Mouse (Mus musculus) spleen, adult 2 months (tissue): Measurements from ENCODE around the gene Stkld1. TPM values are rescaled to one million over a fixed set of nuclear protein-coding genes. Genes with fewer than 3 reads are reported as not detected.

Source experiments
- DNase-seq, 2 experiments: peaks; one replicate each; pipeline versions ENCODE4 v3.0.0 to v3.0.0-alpha.2; 2012 to 2021; ENCODE audit warnings: low spot score in 2 of 2, low read depth in 1 of 2
- H3K27ac ChIP-seq: fragments of 200-500 bp; 2 replicates; pipeline ENCODE4 v1.5.1; 2012; ENCODE audit warnings: low read length, inconsistent platforms; ENCODE audit not compliant: insufficient read depth
- H3K27me3 ChIP-seq: fragments of 200-500 bp; 2 replicates; pipeline ENCODE4 v1.6.1; 2012; ENCODE audit warnings: mild to moderate bottlenecking, moderate library complexity, low read length, inconsistent platforms; ENCODE audit not compliant: control insufficient read depth, insufficient read depth
- H3K36me3 ChIP-seq: fragments of 200-500 bp; 2 replicates; pipeline ENCODE4 v1.6.1; 2012; ENCODE audit warnings: mild to moderate bottlenecking, low read length, inconsistent platforms; ENCODE audit not compliant: control insufficient read depth, insufficient read depth
- H3K4me1 ChIP-seq: fragments of 200-500 bp; 2 replicates; pipeline ENCODE4 v1.6.1; 2011; ENCODE audit warnings: inconsistent platforms; ENCODE audit not compliant: control insufficient read depth, insufficient read depth, insufficient read length
- H3K4me3 ChIP-seq: fragments of 200-500 bp; 2 replicates; pipeline ENCODE4 v1.5.1; 2011; ENCODE audit warnings: mild to moderate bottlenecking, inconsistent platforms; ENCODE audit not compliant: insufficient read depth, insufficient read length; ENCODE audit errors: extremely low read depth
- CTCF ChIP-seq: fragments of 200-500 bp; IDR thresholded peaks from 2 replicates; pipeline ENCODE4 v1.5.1; 2011; ENCODE audit warnings: mild to moderate bottlenecking, inconsistent platforms; ENCODE audit not compliant: insufficient read depth, insufficient read length, insufficient replicate concordance; ENCODE audit errors: extremely low read depth
- POLR2A ChIP-seq: fragments of 200-500 bp; IDR thresholded peaks from 2 replicates; pipeline ENCODE4 v1.6.1; 2011; ENCODE audit warnings: low read depth, low read length, inconsistent platforms
- WGBS: fragments of 180-500 bp; shearing (Covaris S2); methylation state at CpG from one replicate; pipeline ENCODE4 v1.1.7; 2018; 5-methylcytosine and 5-hydroxymethylcytosine counted together
- polyA plus RNA-seq: library from polyadenylated mRNA; depleted of rRNA; stranded (reverse); fragments of >200 nt; gene quantifications from 2 replicates; pipeline ENCODE4 v1.2.3, GENCODE M21; 2012

Stkld1 gene
- polyA plus RNA-seq, 1 experiment, result 0.22 TPM

GRCm38 (mm10) chr2:26910124-26910993 lies 23.5 kb upstream of the Stkld1 start, which contains the start of the genes Med22 and Rpl7a:
Med22 (minus strand) TSS chr2:26910677.
Rpl7a (plus strand) TSS chr2:26910764.
- Histone ChIP-seq H3K36me3 (peaks cover 21% of the 10 kb centered on the region), H3K27me3 (no peaks in the 10 kb centered on the region), H3K27ac (peak within 1 kb of the TSS; percentile 84), H3K4me1 (peaks cover 6% of the 10 kb centered on the region; the same call in 1 of the 2 replicates), H3K4me3 (peak within 1 kb of the TSS; percentile 77)
- WGBS, result under 1% methylated on average over 74 of the region's 74 CpGs
- TF ChIP-seq CTCF (no peak), POLR2A (peak; percentile 74)
- DNase-seq, result peak; percentile 97 to 99

GRCm38 (mm10) chr2:26910994-26911765 lies 22.7 kb upstream of the Stkld1 start:
- Histone ChIP-seq H3K27ac (peak overlapping the region; percentile 84), H3K4me3 (peak overlapping the region; percentile 77), H3K4me1 (peaks cover 9% of the 10 kb centered on the region; the same call in 1 of the 2 replicates), H3K36me3 (peaks cover 21% of the 10 kb centered on the region), H3K27me3 (no peaks in the 10 kb centered on the region)
- WGBS, result 1% methylated on average over 37 of the region's 37 CpGs
- DNase-seq, result peak in 1 of 2 experiments; percentile 41
- TF ChIP-seq CTCF (no peak), POLR2A (no peak)

- H3K27ac ChIP-seq, result no peak overlapping the region
- TF ChIP-seq POLR2A (no peak), CTCF (no peak)
- H3K4me3 ChIP-seq, result no peak overlapping the region
- peaks cover 13% of the 10 kb centered on the region; the same call in 1 of the 2 replicates for H3K4me1 ChIP-seq
- peaks cover 21% of the 10 kb centered on the region for H3K36me3 ChIP-seq
- WGBS, result 71% methylated on average over 5 of the region's 5 CpGs
- H3K27me3 ChIP-seq, result no peaks in the 10 kb centered on the region
- no peak for DNase-seq
Measured at GRCm38 (mm10) chr2:26912253-26912770, 21.5 kb upstream of the Stkld1 start.

- 84% methylated on average over 17 of the region's 17 CpGs for WGBS
- TF ChIP-seq POLR2A, result no peak
- no peak for TF ChIP-seq CTCF
- Histone ChIP-seq H3K4me1 (peaks cover 15% of the 10 kb centered on the region; the same call in 1 of the 2 replicates), H3K4me3 (no peak overlapping the region), H3K27me3 (no peaks in the 10 kb centered on the region), H3K36me3 (peaks cover 17% of the 10 kb centered on the region), H3K27ac (no peak overlapping the region)
- DNase-seq, result no peak
Measured at GRCm38 (mm10) chr2:26913416-26914147, 20.3 kb upstream of the Stkld1 start.

- WGBS, result 65% methylated on average over 8 of the region's 8 CpGs
- Histone ChIP-seq H3K36me3 (peaks cover 23% of the 10 kb centered on the region), H3K27me3 (no peaks in the 10 kb centered on the region), H3K4me3 (no peak overlapping the region), H3K27ac (no peak overlapping the region), H3K4me1 (peaks cover 15% of the 10 kb centered on the region; the same call in 1 of the 2 replicates)
- DNase-seq, result no peak
- TF ChIP-seq CTCF, result no peak
- TF ChIP-seq POLR2A, result no peak
Measured at GRCm38 (mm10) chr2:26914148-26914941, 19.5 kb upstream of the Stkld1 start.
